ENCODE assay signal across 8 mouse cellular contexts in the genomic region with DNA sequence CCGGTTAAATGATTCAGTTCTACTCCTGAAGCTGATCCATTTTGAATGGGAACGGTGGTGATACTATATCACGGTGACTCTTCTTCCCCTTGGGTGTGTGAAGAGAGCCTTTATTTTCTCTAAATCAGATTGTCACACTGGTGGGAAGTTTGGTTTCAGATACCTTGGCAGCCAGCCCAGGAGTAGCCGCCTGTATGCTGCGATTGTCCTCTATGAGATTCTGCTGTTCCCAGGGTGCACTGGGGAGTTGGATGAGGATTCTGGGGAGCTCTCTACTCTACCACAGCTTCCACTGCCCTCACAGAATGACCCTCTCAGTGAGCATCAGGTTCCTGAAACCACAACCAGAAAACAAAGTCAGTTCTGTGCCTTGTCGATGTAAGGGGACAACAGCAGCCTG.
DNase-seq lines count a peak whose midpoint lies in the region; ATAC-seq and TF ChIP-seq lines count a peak whose summit lies in the region.

No protein-coding gene starts in this region.

- 40% methylated on average over 6 of the region's 6 CpGs for WGBS in midbrain, postnatal 0 days
- 49% methylated on average over 6 of the region's 6 CpGs for WGBS in midbrain, embryonic 13.5 days
- 92% methylated on average over 6 of the region's 6 CpGs for WGBS in limb, embryonic 10.5 days

- H3K4me1 ChIP-seq in midbrain, postnatal 0 days (ENCODE audit: insufficient read depth, low read length), result no peaks in the 10 kb centered on the region; the same call in 1 of the 2 replicates
- H3K4me1 ChIP-seq in midbrain, embryonic 13.5 days (replicated peaks), result peaks cover 11% of the 10 kb centered on the region
- peaks cover 3% of the 10 kb centered on the region; the same call in 1 of the 2 replicates for H3K4me1 ChIP-seq in limb, embryonic 10.5 days

- H3K4me3 ChIP-seq in midbrain, postnatal 0 days (ENCODE audit: low read depth, low read length), result no peak overlapping the region
- no peak overlapping the region for H3K4me3 ChIP-seq in midbrain, embryonic 13.5 days (replicated peaks)
- H3K4me3 ChIP-seq in limb, embryonic 10.5 days, result no peak overlapping the region

- no peaks in the 10 kb centered on the region for H3K36me3 ChIP-seq in midbrain, postnatal 0 days (ENCODE audit: insufficient read depth, low read length)
- H3K36me3 ChIP-seq in midbrain, embryonic 13.5 days, result no peaks in the 10 kb centered on the region
- H3K36me3 ChIP-seq in limb, embryonic 10.5 days, result no peaks in the 10 kb centered on the region

- H3K9ac ChIP-seq in midbrain, postnatal 0 days (replicated peaks; ENCODE audit: low read length, poor library complexity, severe bottlenecking), result no peak overlapping the region
- no peak overlapping the region for H3K9ac ChIP-seq in midbrain, embryonic 13.5 days (replicated peaks)

- no peak for TF ChIP-seq CTCF in midbrain, postnatal 0 days (IDR thresholded peaks at IDR 0.05)

- H3K4me2 ChIP-seq in midbrain, postnatal 0 days (ENCODE audit: low read depth, low read length, poor library complexity, severe bottlenecking), result no peak overlapping the region
- H3K4me2 ChIP-seq in midbrain, embryonic 13.5 days (replicated peaks), result no peak overlapping the region

- ATAC-seq in midbrain, postnatal 0 days (ENCODE audit: low FRiP score), result no peak
- no peak for ATAC-seq in midbrain, embryonic 13.5 days

- no peak overlapping the region for H3K27ac ChIP-seq in midbrain, postnatal 0 days (ENCODE audit: low read depth, low read length)
- H3K27ac ChIP-seq in midbrain, embryonic 13.5 days, result no peak overlapping the region
- no peak overlapping the region for H3K27ac ChIP-seq in limb, embryonic 10.5 days

- H3K9me3 ChIP-seq in midbrain, postnatal 0 days (ENCODE audit: low read length), result no peaks in the 10 kb centered on the region
- no peaks in the 10 kb centered on the region for H3K9me3 ChIP-seq in midbrain, embryonic 13.5 days
- no peaks in the 10 kb centered on the region for H3K9me3 ChIP-seq in limb, embryonic 10.5 days (replicated peaks)

- H3K27me3 ChIP-seq in midbrain, postnatal 0 days (ENCODE audit: insufficient read depth, low read length), result no peaks in the 10 kb centered on the region
- H3K27me3 ChIP-seq in midbrain, embryonic 13.5 days, result no peaks in the 10 kb centered on the region
- H3K27me3 ChIP-seq in limb, embryonic 10.5 days (ENCODE audit: low read depth, poor library complexity, severe bottlenecking), result no peaks in the 10 kb centered on the region

- peak; percentile 20 for DNase-seq in adrenal gland, adult 2 months
- no peak for DNase-seq in adrenal gland, adult 8-10 months
- peak; percentile 46 for DNase-seq in midbrain, postnatal 0 days (ENCODE audit: low spot score)
- peak; percentile 71 to 76 for DNase-seq in kidney, postnatal 25 days
- peak; percentile 23 for DNase-seq in right cerebral cortex, postnatal 4 days
- no peak for DNase-seq in limb, embryonic 10.5 days (ENCODE audit: low spot score)
- no peak for DNase-seq in urinary bladder, postnatal 4 days (ENCODE audit: low spot score in 2 of 2)

Comparison
In these comparisons a context has a peak if more than half of its experiments do, and no peak if none do; other contexts are left out.
1. DNase-seq: peak in adrenal gland, adult 2 months (single experiment), midbrain, postnatal 0 days (single experiment), kidney, postnatal 25 days (2 of 2) and right cerebral cortex, postnatal 4 days (single experiment); none in adrenal gland, adult 8-10 months (single experiment), limb, embryonic 10.5 days (single experiment) and urinary bladder, postnatal 4 days (0 of 2).